ENCODE assay signal across 13 mouse cellular contexts in genomic region chr15:97847285-97847684, GRCm38 (mm10).
"Had no signal": no experiment of that assay in that cellular context is flagged by ENCODE, and none has a peak within 500 bp of the region (broad histone marks: within the 10 kb centered on the region; RNA-seq: fewer than 3 reads in every experiment).

No protein-coding gene starts in this region.

- H3K27ac ChIP-seq: kidney, embryonic 15.5 days; limb, embryonic 10.5 days; midbrain, embryonic 12.5 days; stomach, postnatal 0 days had no signal

- H3K4me1 ChIP-seq: midbrain, embryonic 12.5 days had no signal

- H3K4me2 ChIP-seq: kidney, embryonic 15.5 days; lung, embryonic 14.5 days; midbrain, embryonic 12.5 days had no signal

- H3K36me3 ChIP-seq: kidney, embryonic 15.5 days; limb, embryonic 10.5 days; midbrain, embryonic 12.5 days had no signal

- H3K9me3 ChIP-seq: kidney, embryonic 15.5 days; limb, embryonic 10.5 days; midbrain, embryonic 12.5 days had no signal

- DNase-seq: kidney, adult 11 months; kidney, postnatal 14 days; lung, embryonic 14.5 days; lung, postnatal 10 days; lung, postnatal 4 days; right cerebral cortex, postnatal 25 days; thymus, postnatal 4 days had no signal

- H3K4me3 ChIP-seq: kidney, embryonic 15.5 days; limb, embryonic 10.5 days; megakaryocyte, embryonic 14.5 days; midbrain, embryonic 12.5 days had no signal

- H3K9ac ChIP-seq: kidney, embryonic 15.5 days; lung, embryonic 14.5 days; midbrain, embryonic 12.5 days had no signal

- ATAC-seq: midbrain, embryonic 16.5 days had no signal

- H3K27me3 ChIP-seq: kidney, embryonic 15.5 days; midbrain, embryonic 12.5 days had no signal
